Mouse (Mus musculus) liver, embryonic 15.5 days (tissue): ENCODE data around the gene Gria1. TPM values are rescaled to one million over a fixed set of nuclear protein-coding genes. Genes with fewer than 3 reads are reported as not detected.

Experiments used
- ATAC-seq: fragments of 200-750 bp; cut with Nextera tagmentation; 2 replicates; pipeline ENCODE4 v1.8.0; 2017; ENCODE audit warnings: moderate number of reproducible peaks, mild to moderate bottlenecking, moderate library complexity; ENCODE audit not compliant: insufficient read depth
- H3K27ac ChIP-seq: fragments of 300-500 bp; sonication (generic); replicated peaks from 2 replicates; pipeline ENCODE4 v1.5.1; 2015; ENCODE audit warnings: mild to moderate bottlenecking, inconsistent platforms
- H3K27me3 ChIP-seq: fragments of 300-500 bp; sonication (generic); 2 replicates; pipeline ENCODE4 v1.6.1; 2015; ENCODE audit warnings: mild to moderate bottlenecking, inconsistent platforms
- H3K36me3 ChIP-seq: fragments of 300-500 bp; sonication (generic); replicated peaks from 2 replicates; pipeline ENCODE4 v1.6.1; 2015; ENCODE audit warnings: moderate library complexity, mild to moderate bottlenecking, inconsistent platforms
- H3K4me1 ChIP-seq: fragments of 300-500 bp; sonication (generic); replicated peaks from 2 replicates; pipeline ENCODE4 v1.6.1; 2015; ENCODE audit warnings: inconsistent platforms
- H3K4me2 ChIP-seq: fragments of 300-500 bp; sonication (generic); 2 replicates; pipeline ENCODE4 v1.6.1; 2015; ENCODE audit warnings: moderate library complexity, mild to moderate bottlenecking, inconsistent platforms
- H3K4me3 ChIP-seq: fragments of 300-500 bp; sonication (generic); replicated peaks from 2 replicates; pipeline ENCODE4 v1.5.1; 2015; ENCODE audit warnings: mild to moderate bottlenecking, inconsistent platforms
- H3K9ac ChIP-seq: fragments of 300-500 bp; sonication (generic); 2 replicates; pipeline ENCODE4 v1.6.1; 2015; ENCODE audit warnings: moderate library complexity, mild to moderate bottlenecking, inconsistent platforms
- H3K9me3 ChIP-seq: fragments of 300-500 bp; sonication (generic); replicated peaks from 2 replicates; pipeline ENCODE4 v1.6.1; 2016; ENCODE audit warnings: inconsistent platforms
- WGBS: fragments of 180-500 bp; shearing (Covaris S2); methylation state at CpG from one replicate; pipeline ENCODE4 v1.1.7; 2015; ENCODE audit warnings: mixed read lengths; ENCODE audit not compliant: insufficient replicate concordance; 5-methylcytosine and 5-hydroxymethylcytosine counted together
- polyA plus RNA-seq: library from polyadenylated mRNA; unstranded; fragments of >200 nt; fragmentation: Nextera tagmentation; extraction: Ambion mirVana; gene quantifications from 2 replicates; pipeline ENCODE4 v1.2.1, GENCODE M21; 2015

Gria1 gene
- polyA plus RNA-seq, 1 experiment from 2014 or later: 0.18 TPM

GRCm38 (mm10) chr11:57174165-57174564, 163.0 kb downstream of the Gria1 start:
- Histone ChIP-seq H3K9me3 (no peaks in the 10 kb centered on the region), H3K4me3 (no peak overlapping the region), H3K9ac (no peak overlapping the region), H3K27ac (no peak overlapping the region), H3K4me1 (no peaks in the 10 kb centered on the region), H3K36me3 (no peaks in the 10 kb centered on the region), H3K27me3 (no peaks in the 10 kb centered on the region), H3K4me2 (no peak overlapping the region)
- 44% methylated on average over 5 of the region's 5 CpGs for WGBS
- no peak for ATAC-seq

GRCm38 (mm10) chr11:57176552-57176951, 165.4 kb downstream of the Gria1 start:
- Histone ChIP-seq H3K4me1 (no peaks in the 10 kb centered on the region), H3K4me3 (no peak overlapping the region), H3K9me3 (no peaks in the 10 kb centered on the region), H3K36me3 (no peaks in the 10 kb centered on the region), H3K4me2 (no peak overlapping the region), H3K9ac (no peak overlapping the region), H3K27ac (no peak overlapping the region), H3K27me3 (no peaks in the 10 kb centered on the region)
- WGBS: 41% methylated on average over 3 of the region's 3 CpGs
- ATAC-seq: no peak

GRCm38 (mm10) chr11:57184216-57184615, 173.0 kb downstream of the Gria1 start:
- Histone ChIP-seq H3K27ac (no peak overlapping the region), H3K27me3 (no peaks in the 10 kb centered on the region), H3K9ac (no peak overlapping the region), H3K9me3 (no peaks in the 10 kb centered on the region), H3K36me3 (no peaks in the 10 kb centered on the region), H3K4me3 (no peak overlapping the region), H3K4me2 (no peak overlapping the region), H3K4me1 (no peaks in the 10 kb centered on the region)
- no peak for ATAC-seq
- WGBS: 76% methylated on average over 4 of the region's 4 CpGs

- Histone ChIP-seq H3K36me3 (no peaks in the 10 kb centered on the region), H3K27ac (no peak overlapping the region), H3K9me3 (no peaks in the 10 kb centered on the region), H3K27me3 (no peaks in the 10 kb centered on the region), H3K4me1 (no peaks in the 10 kb centered on the region), H3K4me3 (no peak overlapping the region), H3K4me2 (no peak overlapping the region), H3K9ac (no peak overlapping the region)
- ATAC-seq: no peak
Measured at GRCm38 (mm10) chr11:57185110-57185509, 173.9 kb downstream of the Gria1 start.

GRCm38 (mm10) chr11:57189391-57189790, 178.2 kb downstream of the Gria1 start:
- no peaks in the 10 kb centered on the region for H3K36me3 ChIP-seq
- H3K9me3 ChIP-seq: no peaks in the 10 kb centered on the region
- no peaks in the 10 kb centered on the region for H3K27me3 ChIP-seq
- H3K4me3 ChIP-seq: no peak overlapping the region
- no peaks in the 10 kb centered on the region for H3K4me1 ChIP-seq
- H3K9ac ChIP-seq: no peak overlapping the region
- no peak for ATAC-seq
- H3K4me2 ChIP-seq: no peak overlapping the region
- WGBS: 67% methylated on average over 8 of the region's 8 CpGs
- H3K27ac ChIP-seq: no peak overlapping the region

GRCm38 (mm10) chr11:57194746-57195145, 183.6 kb downstream of the Gria1 start:
- H3K36me3 ChIP-seq: no peaks in the 10 kb centered on the region
- no peaks in the 10 kb centered on the region for H3K4me1 ChIP-seq
- H3K9me3 ChIP-seq: no peaks in the 10 kb centered on the region
- no peak overlapping the region for H3K4me3 ChIP-seq
- H3K4me2 ChIP-seq: no peak overlapping the region
- H3K27me3 ChIP-seq: no peaks in the 10 kb centered on the region
- no peak overlapping the region for H3K9ac ChIP-seq
- ATAC-seq: no peak
- WGBS: 57% methylated on average over 5 of the region's 5 CpGs
- no peak overlapping the region for H3K27ac ChIP-seq

- WGBS: 54% methylated on average over 10 of the region's 10 CpGs
- no peak overlapping the region for H3K4me3 ChIP-seq
- no peaks in the 10 kb centered on the region for H3K36me3 ChIP-seq
- H3K9me3 ChIP-seq: no peaks in the 10 kb centered on the region
- no peaks in the 10 kb centered on the region for H3K4me1 ChIP-seq
- no peak overlapping the region for H3K4me2 ChIP-seq
- no peak overlapping the region for H3K27ac ChIP-seq
- no peak for ATAC-seq
- no peak overlapping the region for H3K9ac ChIP-seq
- no peaks in the 10 kb centered on the region for H3K27me3 ChIP-seq
Measured at GRCm38 (mm10) chr11:57201245-57201976, 190.2 kb downstream of the Gria1 start.

- no peak overlapping the region for H3K27ac ChIP-seq
- no peak overlapping the region for H3K4me3 ChIP-seq
- no peaks in the 10 kb centered on the region for H3K27me3 ChIP-seq
- H3K36me3 ChIP-seq: no peaks in the 10 kb centered on the region
- H3K9ac ChIP-seq: no peak overlapping the region
- 47% methylated on average over 6 of the region's 6 CpGs for WGBS
- no peak for ATAC-seq
- H3K9me3 ChIP-seq: no peaks in the 10 kb centered on the region
- H3K4me1 ChIP-seq: no peaks in the 10 kb centered on the region
- no peak overlapping the region for H3K4me2 ChIP-seq
Measured at GRCm38 (mm10) chr11:57204371-57204770, 193.2 kb downstream of the Gria1 start.

GRCm38 (mm10) chr11:57207260-57207659, 196.1 kb downstream of the Gria1 start:
- no peak for ATAC-seq
- H3K9me3 ChIP-seq: no peaks in the 10 kb centered on the region
- H3K27me3 ChIP-seq: no peaks in the 10 kb centered on the region
- no peak overlapping the region for H3K27ac ChIP-seq
- H3K4me3 ChIP-seq: no peak overlapping the region
- no peak overlapping the region for H3K4me2 ChIP-seq
- H3K4me1 ChIP-seq: no peaks in the 10 kb centered on the region
- no peak overlapping the region for H3K9ac ChIP-seq
- H3K36me3 ChIP-seq: no peaks in the 10 kb centered on the region

- no peak overlapping the region for H3K9ac ChIP-seq
- no peak overlapping the region for H3K27ac ChIP-seq
- H3K36me3 ChIP-seq: no peaks in the 10 kb centered on the region
- no peaks in the 10 kb centered on the region for H3K9me3 ChIP-seq
- no peak overlapping the region for H3K4me3 ChIP-seq
- ATAC-seq: no peak
- WGBS: 78% methylated on average over 7 of the region's 7 CpGs
- no peaks in the 10 kb centered on the region for H3K27me3 ChIP-seq
- no peak overlapping the region for H3K4me2 ChIP-seq
- H3K4me1 ChIP-seq: no peaks in the 10 kb centered on the region
Measured at GRCm38 (mm10) chr11:57214079-57214478, 202.9 kb downstream of the Gria1 start.

- 75% methylated on average over 5 of the region's 5 CpGs for WGBS
- Histone ChIP-seq H3K4me1 (no peaks in the 10 kb centered on the region), H3K9me3 (no peaks in the 10 kb centered on the region)
Measured at GRCm38 (mm10) chr11:57214583-57214982, 203.4 kb downstream of the Gria1 start.

More at GRCm38 (mm10) chr11:57214583-57214982, 203.4 kb downstream of the Gria1 start:
- Histone ChIP-seq H3K36me3 (no peaks in the 10 kb centered on the region), H3K27me3 (no peaks in the 10 kb centered on the region), H3K9ac (no peak overlapping the region), H3K4me3 (no peak overlapping the region), H3K4me2 (no peak overlapping the region), H3K27ac (no peak overlapping the region)
- ATAC-seq: no peak
